Mouse (Mus musculus) kidney, postnatal 0 days (tissue): ENCODE measurements at regions not wholly inside any gene's neighbourhood (a gene's known extent, or its start where the extent isn't known, plus 50 kb on each side); places are given as distances from the start of the nearest gene placed in this dataset.

Experiments
- ATAC-seq: fragments of 200-750 bp; cut with Nextera tagmentation; replicated peaks from 2 replicates; pipeline ENCODE4 v1.8.0; 2017; ENCODE audit warnings: low read depth, moderate number of reproducible peaks, moderate TSS enrichment, moderate library complexity; ENCODE audit not compliant: low FRiP score
- DNase-seq: peaks from one replicate; pipeline ENCODE4 v3.0.0-alpha.2; 2016; ENCODE audit warnings: low spot score
- H3K27ac ChIP-seq: fragments of 300-500 bp; sonication (generic); 2 replicates; pipeline ENCODE4 v1.5.1; 2014; ENCODE audit warnings: mild to moderate bottlenecking
- H3K27me3 ChIP-seq: fragments of 300-500 bp; sonication (generic); 2 replicates; pipeline ENCODE4 v1.6.1; 2014; ENCODE audit warnings: low read length, mixed read lengths; ENCODE audit not compliant: insufficient read depth
- H3K36me3 ChIP-seq: fragments of 300-500 bp; sonication (generic); 2 replicates; pipeline ENCODE4 v1.6.1; 2014; ENCODE audit warnings: low read length, mixed read lengths; ENCODE audit not compliant: insufficient read depth
- H3K4me1 ChIP-seq: fragments of 300-500 bp; sonication (generic); replicated peaks from 2 replicates; pipeline ENCODE4 v1.6.1; 2014; ENCODE audit warnings: antibody characterized with exemption, low read length, mixed read lengths; ENCODE audit not compliant: insufficient read depth
- H3K4me2 ChIP-seq: fragments of 300-500 bp; sonication (generic); 2 replicates; pipeline ENCODE4 v1.6.1; 2014; ENCODE audit warnings: mild to moderate bottlenecking, low read length, moderate library complexity, mixed read lengths
- H3K4me3 ChIP-seq: fragments of 300-500 bp; sonication (generic); replicated peaks from 2 replicates; pipeline ENCODE4 v1.5.1; 2014; ENCODE audit warnings: low read depth, low read length
- H3K9ac ChIP-seq: fragments of 300-500 bp; sonication (generic); 2 replicates; pipeline ENCODE4 v1.6.1; 2014; ENCODE audit warnings: low read depth, low read length
- H3K9me3 ChIP-seq: fragments of 300-500 bp; sonication (generic); replicated peaks from 2 replicates; pipeline ENCODE4 v1.6.1; 2016; ENCODE audit warnings: low read length, inconsistent platforms, mixed read lengths
- CTCF ChIP-seq: IDR thresholded peaks from 2 replicates; pipeline ENCODE4 v1.5.1; 2016; ENCODE audit warnings: antibody characterized with exemption, low read depth, mild to moderate bottlenecking, moderate library complexity
- WGBS: fragments of 180-500 bp; shearing (Covaris S2); extraction: QIAGEN DNeasy Blood & Tissue Kit; methylation state at CpG from one replicate; pipeline ENCODE4 v1.1.7; 2014; 5-methylcytosine and 5-hydroxymethylcytosine counted together

DNA sequence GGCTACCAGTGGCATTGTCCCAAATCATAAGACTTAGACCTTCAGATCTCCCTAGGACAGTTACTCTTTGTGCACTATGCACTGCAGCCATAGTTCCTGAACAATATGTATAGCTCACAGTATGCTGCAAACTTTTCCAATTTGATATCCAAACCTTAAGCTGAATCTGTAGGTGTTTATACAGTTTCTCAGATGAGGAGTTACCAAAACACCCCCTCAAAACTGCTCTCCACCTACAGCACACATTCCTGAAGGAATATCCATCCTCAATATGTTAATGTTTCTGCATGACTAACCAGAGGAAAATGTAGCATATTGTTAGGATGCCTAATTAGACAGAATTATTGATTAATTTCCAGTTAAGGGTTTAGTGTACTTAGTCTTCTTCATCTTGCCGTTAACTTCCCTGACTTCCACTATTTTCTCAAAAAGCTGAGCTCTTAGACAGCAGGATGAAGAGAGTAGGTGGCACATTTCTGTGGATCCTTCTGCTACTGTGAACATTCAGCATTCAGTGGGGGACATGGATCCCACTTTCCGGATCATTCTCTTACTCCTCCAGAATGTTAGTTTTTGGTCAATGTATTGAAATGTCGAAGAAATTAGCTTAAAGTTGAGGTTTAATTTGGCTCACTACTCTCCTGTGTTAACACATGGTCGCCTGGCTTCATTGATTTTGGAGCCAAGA lies 800.0 kb downstream of the 5730522E02Rik start:
- WGBS = 85% methylated on average over 4 of the region's 4 CpGs

DNA sequence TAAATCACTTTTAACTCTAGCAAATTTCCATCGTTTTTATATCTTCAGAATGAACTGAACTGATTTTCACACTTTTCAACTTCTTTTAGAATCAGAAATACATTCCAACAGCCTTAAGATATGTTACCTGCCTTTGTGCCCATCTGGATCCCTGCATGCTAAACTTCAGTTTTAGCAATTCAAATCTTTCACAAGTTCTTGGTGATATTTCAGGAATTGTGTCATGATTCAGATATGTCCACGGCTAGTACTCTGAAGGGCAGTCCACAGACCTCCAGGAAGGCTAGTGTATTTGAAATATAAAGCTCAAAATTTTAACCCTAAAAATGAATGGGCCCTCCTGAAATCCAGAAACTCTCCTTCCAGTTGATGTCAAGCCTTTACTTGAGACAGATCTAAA lies 818.9 kb downstream of the 5730522E02Rik start:
- ATAC-seq (no peak), DNase-seq (no peak)
- no peaks in the 10 kb centered on the region for H3K27me3 ChIP-seq
- WGBS = 73% methylated on average over 2 of the region's 2 CpGs
- no peaks in the 10 kb centered on the region for H3K4me1 ChIP-seq
- no peaks in the 10 kb centered on the region for H3K36me3 ChIP-seq
- no peak overlapping the region for H3K9ac ChIP-seq
- no peaks in the 10 kb centered on the region for H3K9me3 ChIP-seq
- no peak overlapping the region for H3K27ac ChIP-seq
- no peak overlapping the region for H3K4me2 ChIP-seq
- no peak for TF ChIP-seq CTCF
- H3K4me3 ChIP-seq = no peak overlapping the region

More for the DNA sequence above, 800.0 kb downstream of the 5730522E02Rik start:
- Histone ChIP-seq H3K27ac (no peak overlapping the region), H3K9ac (no peak overlapping the region), H3K4me2 (no peak overlapping the region), H3K4me1 (no peaks in the 10 kb centered on the region), H3K9me3 (no peaks in the 10 kb centered on the region), H3K4me3 (no peak overlapping the region), H3K27me3 (no peaks in the 10 kb centered on the region), H3K36me3 (no peaks in the 10 kb centered on the region)
- ATAC-seq = no peak
- no peak for TF ChIP-seq CTCF
- DNase-seq = no peak

DNA sequence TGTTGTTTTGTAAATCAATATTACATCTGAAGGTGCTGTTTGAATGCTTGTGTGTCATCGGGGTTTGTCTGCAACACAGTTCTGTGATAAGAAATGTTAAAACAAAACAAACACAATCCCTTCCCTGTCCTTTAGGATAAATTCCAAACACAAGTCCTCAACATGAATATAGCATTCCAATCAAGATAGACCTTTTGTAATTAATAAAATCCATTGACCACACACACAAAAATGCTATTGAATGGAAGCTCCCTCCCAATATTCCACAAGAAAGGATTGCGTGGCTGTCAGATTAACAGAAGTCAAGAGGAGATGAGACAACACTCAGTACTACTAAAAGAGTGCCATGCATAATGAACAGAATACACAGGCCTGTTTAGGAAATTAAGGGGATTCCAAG lies 843.5 kb downstream of the 5730522E02Rik start:
- 85% methylated on average over 2 of the region's 2 CpGs for WGBS
- no peaks in the 10 kb centered on the region for H3K9me3 ChIP-seq
- H3K36me3 ChIP-seq = no peaks in the 10 kb centered on the region
- no peak for TF ChIP-seq CTCF
- no peak for DNase-seq
- ATAC-seq = no peak
- no peak overlapping the region for H3K9ac ChIP-seq
- H3K4me2 ChIP-seq = no peak overlapping the region
- no peaks in the 10 kb centered on the region for H3K4me1 ChIP-seq
- H3K4me3 ChIP-seq = no peak overlapping the region
- H3K27ac ChIP-seq = no peak overlapping the region
- H3K27me3 ChIP-seq = no peaks in the 10 kb centered on the region

- Histone ChIP-seq H3K4me3 (no peak overlapping the region), H3K9ac (no peak overlapping the region), H3K36me3 (no peaks in the 10 kb centered on the region), H3K27ac (no peak overlapping the region), H3K27me3 (no peaks in the 10 kb centered on the region), H3K4me2 (no peak overlapping the region), H3K9me3 (no peaks in the 10 kb centered on the region), H3K4me1 (no peaks in the 10 kb centered on the region)
- 49% methylated on average over 6 of the region's 6 CpGs for WGBS
- no peak for TF ChIP-seq CTCF
- no peak for DNase-seq
- no peak for ATAC-seq
Measured at GRCm38 (mm10) chr11:25365433-25365832, 845.1 kb downstream of the 5730522E02Rik start.

DNA sequence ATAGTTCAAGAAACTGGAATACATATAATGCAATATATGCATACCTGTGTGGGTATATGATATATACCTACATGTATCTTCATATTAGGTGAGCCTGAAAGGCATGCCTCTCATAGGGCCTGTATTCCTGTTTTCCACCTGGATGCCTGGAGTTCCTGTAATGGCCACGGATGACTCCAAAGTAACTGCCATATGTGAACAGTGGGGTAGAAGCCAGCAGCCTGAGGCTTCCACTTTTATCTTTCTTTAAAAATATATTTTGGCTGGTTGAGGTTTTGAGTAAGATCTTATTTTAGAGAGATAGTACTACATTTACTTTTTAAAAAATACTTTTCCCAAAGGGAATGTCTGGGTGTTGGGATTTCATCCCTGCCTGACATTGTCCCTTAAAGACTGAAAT lies 850.8 kb downstream of the 5730522E02Rik start:
- Histone ChIP-seq H3K4me2 (no peak overlapping the region), H3K27me3 (no peaks in the 10 kb centered on the region), H3K9ac (no peak overlapping the region), H3K4me3 (no peak overlapping the region), H3K27ac (no peak overlapping the region), H3K9me3 (no peaks in the 10 kb centered on the region), H3K36me3 (no peaks in the 10 kb centered on the region), H3K4me1 (no peaks in the 10 kb centered on the region; the same call in 1 of the 2 replicates)
- no peak for TF ChIP-seq CTCF
- DNase-seq (no peak), ATAC-seq (no peak)
- 90% methylated on average over 1 of the region's 1 CpGs for WGBS

- TF ChIP-seq CTCF = no peak
- no peak for ATAC-seq
- H3K9me3 ChIP-seq = no peaks in the 10 kb centered on the region
- 21% methylated on average over 10 of the region's 10 CpGs for WGBS
- no peaks in the 10 kb centered on the region; the same call in 1 of the 2 replicates for H3K4me1 ChIP-seq
- H3K4me3 ChIP-seq = peak overlapping the region; percentile 21
- DNase-seq = no peak
- H3K36me3 ChIP-seq = no peaks in the 10 kb centered on the region
- no peaks in the 10 kb centered on the region for H3K27me3 ChIP-seq
- peak overlapping the region; percentile 54 for H3K4me2 ChIP-seq
- no peak overlapping the region for H3K27ac ChIP-seq
- no peak overlapping the region for H3K9ac ChIP-seq
Measured at GRCm38 (mm10) chr11:25357717-25358411, 852.7 kb downstream of the 5730522E02Rik start.
